Mouse (Mus musculus) 3T3-L1 (cell line): ENCODE data around the gene Ube3a.

Source experiments
- DNase-seq: peaks from one replicate; pipeline ENCODE4 v3.0.0-alpha.2; 2015; ENCODE audit warnings: low read depth, low spot score

Gene Ube3a

GRCm38 (mm10) chr7:59228045-59228865 is at the start of gene Ube3a:
Gene Ube3a (plus strand): TSS chr7:59228750.
- DNase-seq, result peak; percentile 92

- peak; percentile 70 for DNase-seq
Measured at GRCm38 (mm10) chr7:59192831-59193230, 35.7 kb upstream of the Ube3a start.

GRCm38 (mm10) chr7:59214911-59215310 is 13.6 kb upstream of the Ube3a start:
- no peak for DNase-seq

GRCm38 (mm10) chr7:59221244-59221643 is 7.3 kb upstream of the Ube3a start:
- DNase-seq, result no peak

- no peak for DNase-seq
Measured at GRCm38 (mm10) chr7:59228866-59229182, 274 bp downstream of the Ube3a start.

- peak; percentile 36 for DNase-seq
Measured at GRCm38 (mm10) chr7:59229183-59229911, 797 bp downstream of the Ube3a start.

GRCm38 (mm10) chr7:59230304-59230703 is 1.8 kb downstream of the Ube3a start:
- DNase-seq, result no peak

- no peak for DNase-seq
Measured at GRCm38 (mm10) chr7:59230768-59231167, 2.2 kb downstream of the Ube3a start.

- DNase-seq, result no peak
Measured at GRCm38 (mm10) chr7:59231960-59232359, 3.4 kb downstream of the Ube3a start.

- DNase-seq, result no peak
Measured at GRCm38 (mm10) chr7:59234773-59235401, 6.3 kb downstream of the Ube3a start.

GRCm38 (mm10) chr7:59243257-59243656 is 14.7 kb downstream of the Ube3a start:
- DNase-seq, result no peak

- peak; percentile 15 for DNase-seq
Measured at GRCm38 (mm10) chr7:59245541-59245940, 17.0 kb downstream of the Ube3a start.

GRCm38 (mm10) chr7:59253373-59253772 is 24.8 kb downstream of the Ube3a start:
- no peak for DNase-seq

- no peak for DNase-seq
Measured at GRCm38 (mm10) chr7:59265538-59265937, 37.0 kb downstream of the Ube3a start.

- no peak for DNase-seq
Measured at GRCm38 (mm10) chr7:59271775-59272174, 43.2 kb downstream of the Ube3a start.

- no peak for DNase-seq
Measured at GRCm38 (mm10) chr7:59312576-59312975, 84.0 kb downstream of the Ube3a start.

- DNase-seq, result no peak
Measured at GRCm38 (mm10) chr7:59322759-59323158, 94.2 kb downstream of the Ube3a start.
